Mouse (Mus musculus) left cerebral cortex, postnatal 10 days (tissue): Measurements from ENCODE around the gene Syt8. TPM values are rescaled to one million over a fixed set of nuclear protein-coding genes. Genes with fewer than 3 reads are reported as not detected.

Source experiments
- DNase-seq, 2 experiments: peaks; one replicate each; pipeline ENCODE4 v3.0.0; 2021 to 2022; ENCODE audit warnings: low spot score in 2 of 2, mixed read lengths in 1 of 2; ENCODE audit errors: extremely low spot score in 1 of 2
- intact Hi-C: fragments of 180-260 bp; cut with DNase I; formaldehyde crosslinking; loops from one replicate; pipeline ENCODE4 v1.15.1; 2025
- total RNA-seq, 2 experiments: library from RNA; stranded (reverse); gene quantifications; 2 replicates each; pipeline ENCODE4 v1.2.3; 2021

The Syt8 gene
- not detected for total RNA-seq

DNA sequence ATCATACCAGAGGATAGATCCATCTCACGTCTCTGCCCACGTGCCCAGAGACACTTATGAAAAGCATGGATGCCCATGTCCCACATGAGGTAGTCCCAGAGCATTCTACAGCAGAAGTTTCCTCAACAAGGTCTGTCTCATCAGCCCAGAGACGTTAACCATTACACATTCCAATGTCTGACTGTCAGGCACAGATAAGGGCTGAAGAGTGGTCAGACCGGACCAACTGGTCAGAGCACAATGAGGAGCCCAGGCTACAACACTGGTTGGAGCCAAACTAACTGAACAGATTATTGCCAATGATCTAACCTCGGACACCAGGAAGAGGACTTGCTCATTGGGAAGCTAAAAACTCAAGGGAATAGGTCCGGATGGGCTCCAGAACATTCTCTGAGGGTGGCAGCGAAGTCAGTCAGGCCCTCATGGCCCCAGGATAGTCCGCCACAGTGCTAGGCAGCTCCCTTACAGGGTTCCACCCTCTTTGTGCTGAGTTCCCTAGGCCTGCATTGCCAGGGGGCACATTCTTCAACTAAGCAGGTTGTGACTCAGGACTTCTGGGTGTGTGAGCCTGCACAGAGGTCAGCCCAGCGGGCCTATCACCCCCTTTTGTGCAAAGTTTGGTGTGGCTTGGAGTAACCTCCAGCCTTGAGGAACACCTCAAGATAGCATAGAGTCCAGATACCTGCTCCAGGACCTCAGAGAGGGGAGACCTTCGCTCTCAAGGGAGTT is at the start of gene Syt8:
TSS of gene Syt8 (plus strand) at position 714 of the 729 bp plus-strand sequence.
- no peak for DNase-seq
- intact Hi-C loops: loop anchor here (2.0 to 10.0 kb wide), 2 partner anchors 100 to 240 kb away; no protein-coding TSS in a partner anchor

DNA sequence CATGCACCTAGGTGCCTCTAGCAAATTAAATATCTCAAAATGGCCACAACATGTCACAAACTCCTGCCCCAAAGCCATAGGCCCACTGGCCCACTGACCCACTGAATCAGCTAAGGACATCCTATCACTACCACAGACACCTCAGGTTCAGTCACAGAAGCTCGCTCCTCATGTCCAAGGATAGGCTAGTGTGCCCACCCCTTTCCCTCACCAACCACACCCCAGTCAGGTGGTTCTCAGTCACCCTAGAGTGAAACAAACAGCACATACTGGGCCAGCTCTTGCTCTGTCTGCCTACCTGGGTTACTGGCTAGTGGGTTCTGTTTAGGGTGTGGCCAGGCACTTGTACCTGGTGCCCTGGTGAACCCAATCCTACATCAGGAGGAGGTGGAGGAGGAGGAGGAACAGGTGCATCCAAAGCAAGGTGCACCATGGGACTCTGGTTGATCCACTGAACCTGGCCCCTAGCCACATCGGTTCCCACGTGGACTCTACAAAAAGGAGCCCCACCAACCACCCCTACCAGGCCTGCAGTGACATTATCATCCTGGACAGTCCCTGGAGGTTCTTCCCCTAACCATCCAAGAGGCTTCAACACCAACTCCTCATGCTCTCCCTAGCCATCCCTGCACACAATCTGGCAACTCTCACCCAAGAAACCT is 48.8 kb upstream of the Syt8 start:
- intact Hi-C loops: no loop called here
- no peak for DNase-seq

GRCm38 (mm10) chr7:142386621-142387201 is 47.9 kb upstream of the Syt8 start:
- intact Hi-C loops: no loop called here
- DNase-seq: peak in 1 of 2 experiments; percentile 40

- peak; percentile 94 to 99 for DNase-seq
- intact Hi-C loops: no loop called here
Observed at GRCm38 (mm10) chr7:142387419-142388148, 47.1 kb upstream of the Syt8 start, which contains the start of gene Ctsd. TSS of gene Ctsd (minus strand) at chr7:142388038.

- intact Hi-C loops: no loop called here
- DNase-seq: no peak
Observed at GRCm38 (mm10) chr7:142388198-142388597, 46.5 kb upstream of the Syt8 start.

GRCm38 (mm10) chr7:142388740-142389139 is 45.9 kb upstream of the Syt8 start:
- intact Hi-C loops: no loop called here
- no peak for DNase-seq

GRCm38 (mm10) chr7:142389961-142390650 is 44.5 kb upstream of the Syt8 start:
- DNase-seq: no peak
- intact Hi-C loops: no loop called here

DNA sequence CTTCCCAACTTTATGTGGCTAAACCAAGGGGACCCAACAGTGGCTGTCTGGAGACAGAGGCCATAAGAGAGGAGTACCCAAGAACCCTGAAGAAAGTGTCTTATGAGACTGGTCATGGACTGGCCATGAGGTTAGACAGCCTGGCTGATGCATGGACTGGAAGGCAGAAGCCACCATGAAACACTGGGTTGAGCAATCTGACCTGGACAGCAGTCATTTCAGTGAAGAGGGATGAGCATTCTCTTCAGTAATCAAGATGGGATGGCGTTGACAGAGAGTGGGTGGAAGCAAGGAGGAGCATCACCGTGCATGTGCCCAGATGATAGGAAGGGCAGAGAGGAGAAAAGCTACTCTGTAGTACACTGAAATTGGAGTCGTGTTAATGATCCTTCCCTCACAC is 43.5 kb upstream of the Syt8 start:
- intact Hi-C loops: no loop called here
- DNase-seq: no peak

DNA sequence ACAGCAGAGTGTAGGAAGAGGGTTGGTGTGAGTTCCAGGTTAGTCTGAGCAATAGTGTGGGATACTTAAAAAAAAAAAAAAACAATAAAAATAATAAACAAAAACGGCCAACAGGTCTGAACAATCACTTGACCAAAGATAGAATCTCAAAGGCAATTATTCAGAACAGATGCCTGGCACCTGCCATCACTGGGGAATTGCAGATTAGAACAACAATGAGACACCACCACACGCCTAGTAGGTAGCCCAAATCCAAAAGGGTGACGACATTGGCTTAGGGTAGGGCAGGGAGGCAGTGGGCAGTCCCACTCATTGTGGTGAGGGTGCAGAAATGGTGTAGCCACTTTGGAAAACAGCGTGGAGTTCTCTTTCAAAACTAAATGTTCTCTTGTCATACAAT is 43.0 kb upstream of the Syt8 start:
- no peak for DNase-seq
- intact Hi-C loops: no loop called here

GRCm38 (mm10) chr7:142393191-142393590 is 41.5 kb upstream of the Syt8 start:
- intact Hi-C loops: no loop called here
- peak in 1 of 2 experiments; percentile 50 for DNase-seq

DNA sequence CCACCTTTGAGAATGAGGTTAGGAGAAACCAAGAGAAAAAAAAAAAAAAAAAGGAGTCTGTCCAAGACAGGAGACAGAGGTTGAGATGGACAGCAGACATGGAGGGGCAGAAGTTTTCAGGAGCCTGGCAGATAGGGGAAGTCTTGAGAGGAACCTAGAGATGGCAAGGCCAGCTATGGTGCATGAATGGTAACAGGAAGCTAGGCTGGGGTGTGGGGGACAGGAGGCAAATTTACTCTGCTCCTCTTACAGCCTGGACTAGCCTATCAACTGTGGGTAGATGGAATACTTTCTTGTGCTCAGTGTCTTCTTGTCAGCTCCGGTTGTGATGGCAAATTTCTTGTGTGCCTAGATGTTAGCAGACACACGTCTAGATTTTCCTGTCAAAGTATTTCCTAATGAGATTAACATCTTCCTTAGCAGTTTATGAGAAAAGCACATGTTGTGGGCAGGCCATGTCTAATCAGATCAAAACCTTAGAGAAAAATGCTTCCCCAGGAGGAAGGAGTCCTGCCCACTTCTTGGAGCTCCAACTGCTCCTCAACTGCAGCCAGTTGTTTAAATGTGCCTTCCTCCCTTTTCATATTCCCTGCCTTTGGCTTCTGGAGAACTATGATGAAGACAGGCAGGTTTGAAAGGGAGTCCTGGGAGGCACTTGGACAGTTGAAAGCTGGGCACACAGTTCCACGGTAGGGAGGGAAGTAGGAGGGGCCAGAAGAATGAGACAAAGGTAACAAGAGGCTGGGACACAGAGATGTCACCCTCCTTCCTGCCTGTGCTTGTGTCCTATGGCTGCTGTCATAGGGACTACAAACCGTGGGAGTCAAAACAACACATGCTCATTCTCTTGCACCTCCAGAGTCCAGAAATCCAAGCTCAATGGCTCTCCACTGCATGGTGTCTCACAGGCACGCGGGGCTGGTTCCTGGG is 40.1 kb upstream of the Syt8 start:
- intact Hi-C loops: no loop called here

DNA sequence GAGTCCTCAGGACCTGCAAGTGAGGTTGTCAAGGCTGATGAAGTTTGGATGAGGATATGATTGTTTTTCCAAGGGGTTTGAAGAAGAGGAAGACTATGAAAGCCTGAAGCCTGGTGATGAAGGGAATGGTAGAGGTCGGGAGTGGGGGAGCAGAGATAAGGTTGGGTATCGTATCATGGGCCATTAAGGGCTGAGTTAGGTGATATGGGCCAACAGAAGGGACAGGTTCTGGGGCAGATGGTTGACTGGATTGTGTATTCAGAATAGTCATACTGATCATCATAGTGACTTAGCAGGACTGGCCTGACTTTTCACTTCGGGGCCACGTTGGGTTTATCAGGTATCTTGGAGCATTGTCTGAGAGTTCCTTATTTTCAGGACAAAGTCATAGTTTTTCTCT is 39.2 kb upstream of the Syt8 start:
- intact Hi-C loops: no loop called here

More for the DNA sequence above, 40.1 kb upstream of the Syt8 start:
- no peak for DNase-seq

DNA sequence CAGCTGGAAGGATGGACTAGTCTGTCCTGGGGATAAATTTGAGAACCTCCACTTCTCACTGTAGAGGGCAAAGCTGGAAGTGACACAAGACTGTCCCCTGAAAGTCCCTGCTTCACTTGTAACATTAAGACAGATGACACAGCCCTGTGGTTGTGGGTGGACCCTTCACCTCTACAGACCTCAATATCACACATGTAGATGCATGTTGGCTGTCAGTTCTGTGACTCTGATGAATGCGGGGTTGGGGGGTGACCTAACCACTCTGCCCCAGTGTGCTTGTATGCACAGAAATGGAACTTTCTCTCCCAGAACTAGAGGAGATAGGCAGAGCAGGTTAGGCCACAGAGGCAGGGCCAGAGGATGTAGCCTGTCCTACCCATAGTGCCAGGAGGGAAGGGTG is 38.0 kb upstream of the Syt8 start:
- no peak for DNase-seq
- intact Hi-C loops: no loop called here

More for the DNA sequence above, 39.2 kb upstream of the Syt8 start:
- DNase-seq: no peak

- DNase-seq: no peak
- intact Hi-C loops: no loop called here
Observed at GRCm38 (mm10) chr7:142398052-142398451, 36.6 kb upstream of the Syt8 start.

- DNase-seq: no peak
- intact Hi-C loops: no loop called here
Observed at GRCm38 (mm10) chr7:142399250-142399649, 35.4 kb upstream of the Syt8 start.

DNA sequence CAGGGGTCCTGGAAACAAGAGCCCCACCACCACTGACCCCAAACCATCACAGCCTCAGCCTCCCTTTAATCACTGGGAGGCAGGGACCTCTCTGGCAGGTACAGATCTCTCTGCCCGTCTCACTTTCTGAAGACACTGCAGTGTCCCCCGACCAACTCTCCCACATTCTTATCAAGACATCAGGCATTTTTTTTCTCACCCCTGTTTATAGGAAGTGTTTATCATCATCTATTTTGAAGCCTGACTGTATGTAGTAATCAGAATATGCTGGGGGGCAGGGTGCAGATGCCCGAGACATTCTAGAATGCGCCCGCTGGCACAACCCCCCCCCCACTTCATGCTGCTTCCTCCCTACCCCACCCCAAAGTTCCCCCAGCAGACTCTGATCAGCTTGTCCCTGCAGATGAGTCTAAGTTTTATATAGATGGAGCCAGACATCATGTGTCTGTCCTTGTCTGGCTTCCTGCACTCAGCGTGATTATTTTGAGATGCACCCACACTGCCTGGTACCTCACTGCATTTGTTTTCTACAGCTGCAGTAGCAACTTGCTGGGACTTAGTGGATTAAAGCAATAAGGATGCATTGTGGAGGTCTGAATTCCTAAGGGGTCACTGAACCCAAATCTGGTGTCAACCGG is 34.4 kb upstream of the Syt8 start:
- DNase-seq: no peak
- intact Hi-C loops: no loop called here

GRCm38 (mm10) chr7:142400750-142401142 is 33.9 kb upstream of the Syt8 start:
- intact Hi-C loops: no loop called here
- DNase-seq: peak in 1 of 2 experiments; percentile 61
